Mouse (Mus musculus) intestine, postnatal 0 days (tissue): ENCODE measurements around the gene Slc9a3r1. TPM values are rescaled to one million over a fixed set of nuclear protein-coding genes. Genes with fewer than 3 reads are reported as not detected.

Source experiments
- ATAC-seq: fragments of 200-750 bp; cut with Nextera tagmentation; 2 replicates; pipeline ENCODE4 v1.8.0; 2017; ENCODE audit warnings: mild to moderate bottlenecking, moderate TSS enrichment, moderate library complexity
- H3K27ac ChIP-seq: fragments of 300-500 bp; sonication (generic); 2 replicates; pipeline ENCODE4 v1.5.1; 2014; ENCODE audit warnings: mild to moderate bottlenecking, low read depth, low read length, moderate library complexity
- H3K27me3 ChIP-seq: fragments of 300-500 bp; sonication (generic); replicated peaks from 2 replicates; pipeline ENCODE4 v1.6.1; 2014; ENCODE audit warnings: low read length, mixed read lengths; ENCODE audit not compliant: control insufficient read depth, insufficient read depth
- H3K36me3 ChIP-seq: fragments of 300-500 bp; sonication (generic); 2 replicates; pipeline ENCODE4 v1.6.1; 2014; ENCODE audit warnings: mild to moderate bottlenecking, moderate library complexity; ENCODE audit not compliant: control insufficient read depth, insufficient read depth
- H3K4me1 ChIP-seq: fragments of 300-500 bp; sonication (generic); replicated peaks from 2 replicates; pipeline ENCODE4 v1.6.1; 2014; ENCODE audit warnings: antibody characterized with exemption, low read length, mixed read lengths; ENCODE audit not compliant: control insufficient read depth, insufficient read depth
- H3K4me2 ChIP-seq: fragments of 300-500 bp; sonication (generic); replicated peaks from 2 replicates; pipeline ENCODE4 v1.6.1; 2014; ENCODE audit warnings: low read depth, mild to moderate bottlenecking, moderate library complexity
- H3K4me3 ChIP-seq: fragments of 300-500 bp; sonication (generic); 2 replicates; pipeline ENCODE4 v1.5.1; 2014; ENCODE audit warnings: low read depth, low read length
- H3K9ac ChIP-seq: fragments of 300-500 bp; sonication (generic); 2 replicates; pipeline ENCODE4 v1.6.1; 2014; ENCODE audit warnings: mild to moderate bottlenecking, low read depth, low read length
- H3K9me3 ChIP-seq: fragments of 300-500 bp; sonication (generic); 2 replicates; pipeline ENCODE4 v1.6.1; 2016; ENCODE audit warnings: mixed run types; ENCODE audit not compliant: control insufficient read depth
- CTCF ChIP-seq: sonication (generic); IDR thresholded peaks from 2 replicates; pipeline ENCODE4 v1.5.1; 2016; ENCODE audit warnings: low read depth, mild to moderate bottlenecking, control low read depth, antibody characterized with exemption, moderate library complexity
- WGBS: fragments of 180-500 bp; shearing (Covaris S2); extraction: QIAGEN DNeasy Blood & Tissue Kit; methylation state at CpG from one replicate; pipeline ENCODE4 v1.1.7; 2014; 5-methylcytosine and 5-hydroxymethylcytosine counted together
- polyA plus RNA-seq: library from polyadenylated mRNA; unstranded; fragments of >200 nt; fragmentation: Nextera tagmentation; extraction: Ambion mirVana; gene quantifications from 2 replicates; pipeline ENCODE4 v1.2.1, GENCODE M21; 2015

The Slc9a3r1 gene
- polyA plus RNA-seq, 1 experiment from 2014 or later, result 679 TPM

- Histone ChIP-seq H3K4me2 (no peak overlapping the region), H3K27ac (no peak overlapping the region), H3K9me3 (no peaks in the 10 kb centered on the region), H3K9ac (no peak overlapping the region), H3K4me1 (no peaks in the 10 kb centered on the region), H3K27me3 (no peaks in the 10 kb centered on the region), H3K4me3 (no peak overlapping the region), H3K36me3 (peaks cover 8% of the 10 kb centered on the region; the same call in 1 of the 2 replicates)
- TF ChIP-seq CTCF, result no peak
- no peak for ATAC-seq
- 55% methylated on average over 6 of the region's 6 CpGs for WGBS
These were observed 31.6 kb downstream of the Slc9a3r1 start for GRCm38 (mm10) chr11:115194693-115195092.

GRCm38 (mm10) chr11:115195933-115196332 lies 32.8 kb downstream of the Slc9a3r1 start:
- Histone ChIP-seq H3K9ac (0 out of 2 replicates have a peak overlapping the region, but pooled peaks have one; percentile 7), H3K27ac (no peak overlapping the region), H3K4me2 (no peak overlapping the region), H3K9me3 (no peaks in the 10 kb centered on the region), H3K4me3 (no peak overlapping the region), H3K27me3 (no peaks in the 10 kb centered on the region), H3K4me1 (no peaks in the 10 kb centered on the region), H3K36me3 (peaks cover 18% of the 10 kb centered on the region; the same call in 1 of the 2 replicates)
- ATAC-seq, result no peak
- WGBS, result 48% methylated on average over 5 of the region's 5 CpGs
- no peak for TF ChIP-seq CTCF

- ATAC-seq, result no peak
- no peak overlapping the region for H3K27ac ChIP-seq
- H3K9me3 ChIP-seq, result no peaks in the 10 kb centered on the region
- peaks cover 29% of the 10 kb centered on the region; the same call in 1 of the 2 replicates for H3K36me3 ChIP-seq
- H3K9ac ChIP-seq, result no peak overlapping the region
- no peak overlapping the region for H3K4me3 ChIP-seq
- no peaks in the 10 kb centered on the region for H3K4me1 ChIP-seq
- TF ChIP-seq CTCF, result no peak
- no peaks in the 10 kb centered on the region for H3K27me3 ChIP-seq
- WGBS, result 73% methylated on average over 8 of the region's 8 CpGs
- H3K4me2 ChIP-seq, result no peak overlapping the region
These were observed 34.4 kb downstream of the Slc9a3r1 start for GRCm38 (mm10) chr11:115197558-115197957.

- H3K4me2 ChIP-seq, result no peak overlapping the region
- no peaks in the 10 kb centered on the region for H3K4me1 ChIP-seq
- H3K27ac ChIP-seq, result no peak overlapping the region
- no peak overlapping the region for H3K9ac ChIP-seq
- 48% methylated on average over 12 of the region's 12 CpGs for WGBS
- no peaks in the 10 kb centered on the region for H3K9me3 ChIP-seq
- H3K4me3 ChIP-seq, result no peak overlapping the region
- no peaks in the 10 kb centered on the region for H3K27me3 ChIP-seq
- TF ChIP-seq CTCF, result no peak
- ATAC-seq, result no peak
- H3K36me3 ChIP-seq, result peaks cover 29% of the 10 kb centered on the region; the same call in 1 of the 2 replicates
These were observed 35.8 kb downstream of the Slc9a3r1 start for GRCm38 (mm10) chr11:115198932-115199384.

- Histone ChIP-seq H3K27me3 (no peaks in the 10 kb centered on the region), H3K9me3 (no peaks in the 10 kb centered on the region), H3K4me1 (no peaks in the 10 kb centered on the region), H3K4me3 (no peak overlapping the region), H3K4me2 (no peak overlapping the region), H3K36me3 (peaks cover 42% of the 10 kb centered on the region), H3K9ac (no peak overlapping the region), H3K27ac (no peak overlapping the region)
- 95% methylated on average over 4 of the region's 4 CpGs for WGBS
- no peak for TF ChIP-seq CTCF
- ATAC-seq, result no peak
These were observed 37.4 kb downstream of the Slc9a3r1 start for GRCm38 (mm10) chr11:115200520-115200919.

- no peak overlapping the region for H3K4me2 ChIP-seq
- no peaks in the 10 kb centered on the region for H3K9me3 ChIP-seq
- no peak overlapping the region for H3K27ac ChIP-seq
- peak; percentile 53; the same call in 1 of the 2 replicates for ATAC-seq
- WGBS, result 16% methylated on average over 12 of the region's 12 CpGs
- no peak overlapping the region for H3K4me3 ChIP-seq
- no peaks in the 10 kb centered on the region for H3K27me3 ChIP-seq
- peaks cover 59% of the 10 kb centered on the region for H3K36me3 ChIP-seq
- no peaks in the 10 kb centered on the region for H3K4me1 ChIP-seq
- peak; percentile 98 for TF ChIP-seq CTCF
- H3K9ac ChIP-seq, result no peak overlapping the region
These were observed 39.2 kb downstream of the Slc9a3r1 start for GRCm38 (mm10) chr11:115202316-115202715.

- H3K27ac ChIP-seq, result no peak overlapping the region
- H3K36me3 ChIP-seq, result peaks cover 60% of the 10 kb centered on the region
- ATAC-seq, result no peak
- no peaks in the 10 kb centered on the region for H3K4me1 ChIP-seq
- no peaks in the 10 kb centered on the region for H3K9me3 ChIP-seq
- no peak overlapping the region for H3K4me2 ChIP-seq
- no peaks in the 10 kb centered on the region for H3K27me3 ChIP-seq
- 94% methylated on average over 9 of the region's 9 CpGs for WGBS
- H3K4me3 ChIP-seq, result no peak overlapping the region
- no peak for TF ChIP-seq CTCF
- H3K9ac ChIP-seq, result no peak overlapping the region
These were observed 39.6 kb downstream of the Slc9a3r1 start for GRCm38 (mm10) chr11:115202756-115203155.
